Mouse (Mus musculus): ENCODE measurements around the gene Impdh1. TPM values are rescaled to one million over a fixed set of nuclear protein-coding genes. Genes with fewer than 3 reads are reported as not detected.

The Impdh1 gene
- polyA plus RNA-seq (2015; fragmentation: Nextera tagmentation; extraction: Ambion mirVana), result 39.7 and 44.9 TPM in 2 replicates

DNA sequence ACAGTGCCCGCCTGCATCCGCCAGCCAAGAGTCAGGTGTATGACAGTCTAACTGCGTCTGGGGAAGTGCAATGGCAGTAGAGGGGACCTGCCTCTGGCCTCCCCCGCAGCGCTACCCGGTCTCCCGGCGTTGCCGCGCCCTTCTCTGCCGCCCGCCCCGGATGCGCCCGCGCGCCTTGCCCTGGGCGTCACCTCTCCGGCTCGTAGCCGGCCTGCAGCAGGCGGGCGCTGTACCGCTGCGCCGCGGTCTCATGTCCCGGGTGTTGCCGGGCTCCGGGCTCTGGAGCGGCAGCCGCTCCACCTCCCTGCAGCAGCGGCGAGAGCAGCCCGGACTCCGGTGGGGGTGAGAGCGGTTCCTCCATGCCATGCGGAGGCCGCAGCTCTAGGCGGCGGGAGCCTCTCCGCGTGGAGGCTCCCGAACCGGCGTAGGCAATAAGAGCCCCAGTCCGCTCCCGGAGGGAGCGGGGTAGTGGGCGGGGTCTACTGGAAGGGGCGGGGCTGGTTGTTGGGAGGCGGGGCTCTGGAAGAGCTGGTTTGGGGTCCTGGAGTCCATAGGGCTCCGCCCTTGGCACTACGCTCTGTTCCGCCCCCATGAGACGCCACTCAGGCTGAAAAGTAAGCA lies at the start of gene Impdh1:
Gene Impdh1, minus strand, starts transcription at position 484 of the 621 bp plus-strand sequence.
- Histone ChIP-seq H3K9me3 (replicated peaks) (no peaks in the 10 kb centered on the region), H3K4me1 (peaks cover 48% of the 10 kb centered on the region), H3K4me3 (replicated peaks) (peak within 1 kb of the TSS; percentile 63), H3K27me3 (peaks cover 27% of the 10 kb centered on the region), H3K36me3 (no peaks in the 10 kb centered on the region), H3K4me2 (peak within 1 kb of the TSS; percentile 87), H3K9ac (peak within 1 kb of the TSS; percentile 52), H3K27ac (no peak within 1 kb of the TSS)
- under 1% methylated on average over 53 of the region's 56 CpGs for WGBS
- peak; percentile 79 for ATAC-seq (replicated peaks; ENCODE audit: low FRiP score)

DNA sequence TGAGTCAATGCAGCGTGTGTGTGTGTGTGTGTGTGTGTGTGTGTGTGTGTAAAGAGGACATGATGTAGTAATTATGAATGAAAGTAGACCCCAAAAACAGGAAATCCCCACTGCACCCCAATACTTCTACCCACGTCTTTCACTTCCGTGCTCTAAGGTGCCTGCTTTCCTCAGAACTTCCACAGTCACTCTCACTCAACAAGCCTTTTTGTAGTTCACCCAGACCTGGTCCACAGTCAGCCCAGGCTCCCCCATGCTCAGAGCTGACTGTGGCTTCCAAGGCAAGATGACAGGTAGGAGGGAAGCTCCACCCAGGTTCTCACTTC lies 48.3 kb upstream of the Impdh1 start:
- H3K9ac ChIP-seq, result no peak overlapping the region
- no peaks in the 10 kb centered on the region for H3K27me3 ChIP-seq
- H3K4me3 ChIP-seq (replicated peaks), result no peak overlapping the region
- H3K4me1 ChIP-seq, result no peaks in the 10 kb centered on the region
- no peaks in the 10 kb centered on the region for H3K9me3 ChIP-seq (replicated peaks)
- H3K4me2 ChIP-seq, result no peak overlapping the region
- H3K36me3 ChIP-seq, result no peaks in the 10 kb centered on the region
- H3K27ac ChIP-seq, result no peak overlapping the region
- ATAC-seq (replicated peaks; ENCODE audit: low FRiP score), result no peak
- 86% methylated on average over 3 of the region's 3 CpGs for WGBS

DNA sequence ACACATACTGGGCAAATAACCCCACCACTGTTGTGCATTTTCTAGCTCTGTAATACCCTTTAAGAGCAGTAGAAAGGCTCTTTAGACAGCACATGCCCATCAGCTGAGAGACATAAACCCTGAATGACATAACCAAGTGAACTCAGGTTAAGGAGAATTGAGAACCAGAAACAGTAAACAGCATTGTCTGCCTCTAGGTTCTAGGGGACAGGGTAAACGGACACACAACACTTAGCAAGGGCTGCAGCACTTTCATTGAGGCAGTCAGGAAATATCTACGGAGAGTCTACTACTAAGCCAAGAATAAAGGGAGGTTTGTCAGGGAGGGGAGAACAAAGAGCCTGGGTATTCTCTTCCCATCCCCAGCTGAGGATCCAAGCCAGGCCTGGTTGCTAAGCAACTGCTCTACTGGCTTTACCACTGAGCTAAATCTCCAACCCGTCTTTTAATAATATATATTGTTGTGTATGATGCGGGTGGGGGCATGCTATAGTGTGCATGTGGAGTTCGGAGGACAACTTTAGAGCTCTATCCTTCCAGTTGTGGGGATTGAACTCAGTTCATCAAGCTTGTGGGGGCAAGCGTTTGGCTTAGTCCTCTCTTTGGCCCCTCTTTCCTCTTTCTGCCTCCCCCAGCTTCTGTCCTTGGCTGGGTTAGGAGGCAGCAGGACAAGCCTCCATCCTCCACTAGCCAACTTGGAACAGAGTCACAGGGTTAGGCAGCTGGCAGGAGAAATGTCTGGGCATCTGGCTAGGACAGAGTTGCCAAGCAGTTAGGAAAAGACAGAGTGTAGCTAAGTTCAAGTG lies 47.7 kb upstream of the Impdh1 start:
- Histone ChIP-seq H3K4me2 (no peak overlapping the region), H3K9me3 (replicated peaks) (no peaks in the 10 kb centered on the region), H3K27me3 (no peaks in the 10 kb centered on the region), H3K27ac (no peak overlapping the region), H3K36me3 (no peaks in the 10 kb centered on the region), H3K4me3 (replicated peaks) (no peak overlapping the region), H3K9ac (no peak overlapping the region), H3K4me1 (no peaks in the 10 kb centered on the region)
- 71% methylated on average over 6 of the region's 6 CpGs for WGBS
- ATAC-seq (replicated peaks; ENCODE audit: low FRiP score), result no peak

DNA sequence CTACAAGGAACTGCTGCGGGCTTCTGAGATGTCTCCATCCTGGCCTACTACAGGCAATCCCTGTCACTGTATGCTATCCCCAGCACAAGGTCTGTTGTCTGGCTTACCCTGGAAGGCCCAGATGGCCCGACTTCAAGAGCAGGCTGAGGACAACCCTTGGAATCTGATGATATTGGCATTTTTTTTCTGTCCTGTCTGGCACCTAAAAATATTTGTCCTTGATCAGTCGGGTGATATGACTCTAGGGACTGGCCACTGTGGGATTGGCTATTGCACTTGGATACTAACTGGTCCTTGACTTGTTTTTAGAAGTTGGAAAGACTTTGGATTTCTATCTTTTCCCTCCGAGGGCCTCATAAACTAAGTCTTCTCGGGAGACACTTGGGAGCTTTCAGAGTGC lies 45.7 kb upstream of the Impdh1 start:
- no peaks in the 10 kb centered on the region for H3K36me3 ChIP-seq
- no peaks in the 10 kb centered on the region for H3K9me3 ChIP-seq (replicated peaks)
- H3K27ac ChIP-seq, result no peak overlapping the region
- WGBS, result 78% methylated on average over 5 of the region's 5 CpGs
- no peak overlapping the region for H3K9ac ChIP-seq
- ATAC-seq (replicated peaks; ENCODE audit: low FRiP score), result no peak
- no peaks in the 10 kb centered on the region for H3K4me1 ChIP-seq
- no peak overlapping the region for H3K4me3 ChIP-seq (replicated peaks)
- H3K4me2 ChIP-seq, result no peak overlapping the region
- no peaks in the 10 kb centered on the region for H3K27me3 ChIP-seq

DNA sequence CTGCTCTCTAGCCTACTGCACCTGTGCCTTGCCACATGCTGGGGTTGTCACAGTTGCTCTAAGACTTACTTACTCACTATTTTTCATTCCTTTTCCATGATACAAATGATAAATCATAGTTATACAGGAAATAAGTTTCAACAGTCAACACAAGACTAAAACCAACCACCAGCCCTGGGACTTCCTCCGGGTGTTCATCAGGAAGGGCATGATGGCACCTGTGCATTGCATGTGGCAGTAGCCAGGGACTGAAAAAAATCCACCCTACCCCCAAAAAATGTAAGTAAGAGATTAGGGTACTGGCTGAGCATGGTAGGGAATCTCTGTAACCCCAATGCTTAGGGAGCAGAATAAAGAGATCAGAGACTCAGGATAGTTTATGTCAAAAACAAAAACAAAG lies 43.3 kb upstream of the Impdh1 start:
- Histone ChIP-seq H3K4me3 (replicated peaks) (no peak overlapping the region), H3K9ac (no peak overlapping the region), H3K9me3 (replicated peaks) (no peaks in the 10 kb centered on the region), H3K4me1 (no peaks in the 10 kb centered on the region), H3K4me2 (no peak overlapping the region), H3K27me3 (no peaks in the 10 kb centered on the region), H3K27ac (no peak overlapping the region), H3K36me3 (no peaks in the 10 kb centered on the region)
- no peak for ATAC-seq (replicated peaks; ENCODE audit: low FRiP score)
- 80% methylated on average over 1 of the region's 1 CpGs for WGBS

DNA sequence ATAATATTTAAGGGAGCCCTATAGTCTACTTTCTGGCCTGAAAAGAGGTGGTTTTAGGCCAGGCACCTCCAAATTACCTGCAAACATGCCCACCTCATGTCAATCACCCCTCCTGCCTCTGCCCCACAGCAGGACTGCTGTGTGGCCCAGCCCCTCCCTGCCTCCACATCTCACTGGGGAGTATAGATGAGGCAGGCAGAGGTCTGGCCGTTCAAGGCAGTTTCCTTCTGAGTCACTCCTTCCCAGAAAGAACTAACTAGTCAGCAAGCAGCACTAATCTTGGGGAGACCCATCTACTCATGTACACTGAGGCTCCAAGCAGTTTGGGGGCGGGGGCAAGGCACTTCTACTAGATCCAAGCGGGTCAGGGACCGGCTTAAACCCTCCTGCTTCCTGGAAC lies 30.9 kb upstream of the Impdh1 start:
- Histone ChIP-seq H3K4me1 (no peaks in the 10 kb centered on the region), H3K27ac (no peak overlapping the region), H3K36me3 (no peaks in the 10 kb centered on the region), H3K9me3 (replicated peaks) (no peaks in the 10 kb centered on the region), H3K4me2 (no peak overlapping the region), H3K9ac (no peak overlapping the region), H3K27me3 (no peaks in the 10 kb centered on the region), H3K4me3 (replicated peaks) (no peak overlapping the region)
- WGBS, result 47% methylated on average over 4 of the region's 4 CpGs
- ATAC-seq (replicated peaks; ENCODE audit: low FRiP score), result no peak

DNA sequence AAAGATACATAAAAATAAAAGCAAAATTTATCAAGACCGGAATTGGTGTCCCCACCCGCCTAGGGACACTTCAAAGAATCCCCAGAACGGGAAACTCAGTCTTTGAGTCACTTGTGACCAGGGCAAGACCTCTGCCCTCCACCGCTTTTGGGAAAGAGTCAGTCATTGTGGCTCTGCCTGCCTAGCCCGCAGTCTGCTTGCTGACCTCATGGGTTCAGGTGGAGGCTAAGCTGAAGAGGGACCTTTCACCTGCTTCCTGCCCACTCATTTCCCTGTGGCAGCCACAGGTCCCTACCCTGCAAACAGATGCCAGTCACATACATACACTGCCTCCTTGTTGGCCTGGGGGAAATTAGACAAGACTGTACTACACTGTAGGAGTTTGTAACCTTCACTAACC lies 30.4 kb upstream of the Impdh1 start:
- WGBS, result 50% methylated on average over 5 of the region's 5 CpGs
- H3K9me3 ChIP-seq (replicated peaks), result no peaks in the 10 kb centered on the region

DNA sequence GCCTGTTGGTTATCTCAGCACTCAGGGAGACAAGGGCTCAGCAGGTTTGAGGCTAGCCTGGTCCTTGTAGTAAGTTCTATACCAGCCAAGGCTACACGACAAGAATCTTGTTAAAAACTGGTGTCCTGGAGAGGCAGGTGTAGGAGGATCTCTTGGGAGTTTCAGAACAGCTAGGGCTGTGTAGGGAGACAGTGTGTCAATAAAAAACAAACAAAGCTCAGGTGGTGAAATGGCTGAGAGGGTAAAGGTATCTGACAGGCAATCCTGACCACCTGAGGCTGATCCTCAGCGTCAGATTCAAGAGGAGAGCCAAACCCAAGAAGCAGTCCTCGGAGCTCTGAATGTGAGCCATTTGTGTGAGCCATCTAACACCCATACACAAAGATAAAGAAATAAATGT lies 30.0 kb upstream of the Impdh1 start:
- Histone ChIP-seq H3K9ac (no peak overlapping the region), H3K9me3 (replicated peaks) (no peaks in the 10 kb centered on the region), H3K4me1 (no peaks in the 10 kb centered on the region), H3K36me3 (no peaks in the 10 kb centered on the region), H3K27ac (no peak overlapping the region), H3K4me3 (replicated peaks) (no peak overlapping the region), H3K27me3 (no peaks in the 10 kb centered on the region), H3K4me2 (no peak overlapping the region)
- WGBS, result 72% methylated on average over 3 of the region's 3 CpGs
- ATAC-seq (replicated peaks; ENCODE audit: low FRiP score), result no peak

More for the DNA sequence above, 30.4 kb upstream of the Impdh1 start:
- Histone ChIP-seq H3K27me3 (no peaks in the 10 kb centered on the region), H3K4me2 (no peak overlapping the region), H3K27ac (no peak overlapping the region), H3K36me3 (no peaks in the 10 kb centered on the region), H3K4me1 (no peaks in the 10 kb centered on the region), H3K9ac (no peak overlapping the region), H3K4me3 (replicated peaks) (no peak overlapping the region)
- no peak for ATAC-seq (replicated peaks; ENCODE audit: low FRiP score)

DNA sequence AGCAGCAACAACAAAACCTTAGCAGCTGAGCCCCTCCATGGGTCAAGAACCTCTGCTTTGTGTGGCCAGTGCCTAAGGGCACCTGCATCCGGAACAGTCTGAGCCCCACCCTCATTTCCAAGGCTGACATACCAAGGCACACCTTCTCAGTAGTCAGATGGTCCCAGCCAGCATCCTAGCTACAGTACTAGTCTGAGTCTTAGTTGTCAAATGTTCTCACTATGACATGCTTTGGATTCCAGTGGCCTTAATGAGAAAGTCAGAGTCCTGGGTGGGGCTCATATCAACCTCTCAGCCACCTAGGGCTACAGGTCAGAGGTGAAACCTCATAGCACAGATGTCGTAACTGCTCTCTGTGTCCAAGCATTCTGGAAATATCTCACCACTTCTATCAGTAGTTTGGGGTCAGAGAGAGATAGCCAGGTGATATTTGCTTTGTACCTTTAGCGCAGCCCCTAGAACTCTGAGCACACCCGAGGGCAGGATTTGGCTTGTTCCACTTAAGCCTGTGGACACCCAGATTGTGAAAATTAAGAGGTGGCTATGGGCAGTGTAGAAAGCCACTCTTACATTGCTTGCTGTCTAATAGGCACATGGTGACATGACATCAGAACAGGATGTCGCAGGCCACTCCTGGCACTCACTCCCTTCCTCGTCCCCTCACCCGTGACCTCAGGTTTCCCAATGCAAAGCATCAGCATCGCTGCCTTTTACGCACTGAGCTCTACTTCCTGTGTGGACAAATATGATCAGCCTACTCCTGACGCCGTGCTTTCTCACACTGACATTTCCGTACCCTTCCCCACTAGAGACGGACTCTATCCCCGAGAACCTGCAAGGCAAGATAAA lies 29.3 kb upstream of the Impdh1 start:
- no peaks in the 10 kb centered on the region for H3K36me3 ChIP-seq
- no peaks in the 10 kb centered on the region for H3K27me3 ChIP-seq
- no peak overlapping the region for H3K4me2 ChIP-seq
- no peak overlapping the region for H3K4me3 ChIP-seq (replicated peaks)
- H3K27ac ChIP-seq, result no peak overlapping the region
- WGBS, result 59% methylated on average over 14 of the region's 14 CpGs
- H3K4me1 ChIP-seq, result no peaks in the 10 kb centered on the region
- no peak for ATAC-seq (replicated peaks; ENCODE audit: low FRiP score)
- no peaks in the 10 kb centered on the region for H3K9me3 ChIP-seq (replicated peaks)
- H3K9ac ChIP-seq, result no peak overlapping the region

DNA sequence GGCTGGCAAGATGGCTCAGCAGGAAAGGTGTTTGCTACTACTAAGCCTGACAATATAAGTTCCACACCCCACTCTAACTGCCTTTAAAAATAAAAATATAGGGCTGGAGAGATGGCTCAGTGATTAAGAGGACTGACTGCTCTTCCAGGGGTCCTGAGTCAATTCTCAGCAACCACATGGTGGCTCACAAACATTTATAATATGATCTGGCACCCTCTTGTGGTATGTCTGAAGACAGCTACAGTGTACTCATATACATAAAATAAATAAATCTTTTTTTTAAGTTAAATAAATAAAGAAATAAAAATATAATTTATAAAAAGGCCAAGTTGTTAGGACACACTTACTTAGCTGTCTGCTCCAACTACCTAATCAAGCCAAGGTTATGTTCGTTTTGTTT lies 26.1 kb upstream of the Impdh1 start:
- H3K27ac ChIP-seq, result no peak overlapping the region
- no peaks in the 10 kb centered on the region for H3K36me3 ChIP-seq
- no peak overlapping the region for H3K9ac ChIP-seq
- H3K9me3 ChIP-seq (replicated peaks), result no peaks in the 10 kb centered on the region
- no peak for ATAC-seq (replicated peaks; ENCODE audit: low FRiP score)
- no peak overlapping the region for H3K4me3 ChIP-seq (replicated peaks)
- WGBS, result 77% methylated on average over 1 of the region's 1 CpGs
- no peaks in the 10 kb centered on the region for H3K4me1 ChIP-seq
- no peak overlapping the region for H3K4me2 ChIP-seq
- H3K27me3 ChIP-seq, result no peaks in the 10 kb centered on the region

DNA sequence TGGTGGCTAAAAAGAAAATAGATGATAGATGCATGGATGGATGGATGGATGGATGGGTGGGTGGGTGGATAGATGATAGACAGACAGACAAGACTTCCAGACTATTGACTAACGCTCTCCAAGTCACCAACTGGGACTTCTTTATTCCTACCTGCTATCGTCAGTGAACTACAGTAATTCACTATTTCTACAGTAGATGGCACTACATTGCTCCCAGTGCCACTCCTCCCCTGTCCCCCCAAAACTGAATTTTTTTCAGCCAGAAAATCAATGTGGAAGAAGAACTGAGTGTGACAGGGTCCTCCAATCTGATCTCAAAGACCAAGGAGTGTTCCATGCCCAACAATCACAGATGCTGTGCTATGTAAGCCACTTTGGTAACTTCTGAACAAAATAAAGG lies 25.5 kb upstream of the Impdh1 start:
- H3K27ac ChIP-seq, result no peak overlapping the region
- H3K4me2 ChIP-seq, result no peak overlapping the region
- H3K36me3 ChIP-seq, result no peaks in the 10 kb centered on the region
- no peaks in the 10 kb centered on the region for H3K9me3 ChIP-seq (replicated peaks)
- WGBS, result 75% methylated on average over 2 of the region's 2 CpGs
- ATAC-seq (replicated peaks; ENCODE audit: low FRiP score), result no peak
- H3K4me1 ChIP-seq, result no peaks in the 10 kb centered on the region
- H3K4me3 ChIP-seq (replicated peaks), result no peak overlapping the region
- H3K27me3 ChIP-seq, result no peaks in the 10 kb centered on the region
- no peak overlapping the region for H3K9ac ChIP-seq

DNA sequence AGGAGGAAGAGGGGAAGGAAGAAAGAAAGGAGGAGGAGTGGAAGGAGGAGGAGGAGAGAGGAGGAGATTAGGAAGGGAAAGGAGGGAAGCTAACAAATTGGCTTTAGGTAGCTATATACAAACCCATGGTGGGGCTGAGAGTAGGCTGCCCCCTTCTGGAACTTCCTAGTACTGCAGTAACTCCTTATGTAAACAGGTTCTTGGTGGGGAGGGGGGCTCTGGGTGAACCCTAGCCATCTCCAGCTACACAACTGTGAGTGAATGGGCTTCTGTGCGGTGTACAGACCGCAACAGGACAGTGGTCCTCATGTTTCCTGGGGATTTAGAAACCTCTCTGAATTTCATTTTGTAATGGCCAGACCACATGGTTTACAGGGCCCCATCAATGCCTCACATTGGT lies 24.6 kb upstream of the Impdh1 start:
- Histone ChIP-seq H3K27ac (no peak overlapping the region), H3K4me2 (no peak overlapping the region), H3K27me3 (no peaks in the 10 kb centered on the region), H3K4me3 (replicated peaks) (no peak overlapping the region), H3K9me3 (replicated peaks) (no peaks in the 10 kb centered on the region), H3K4me1 (no peaks in the 10 kb centered on the region), H3K36me3 (no peaks in the 10 kb centered on the region), H3K9ac (no peak overlapping the region)
- 34% methylated on average over 2 of the region's 2 CpGs for WGBS
- ATAC-seq (replicated peaks; ENCODE audit: low FRiP score), result no peak
